Comparison of ENCODE assay signal across 23 mouse cellular contexts in the genomic region with DNA sequence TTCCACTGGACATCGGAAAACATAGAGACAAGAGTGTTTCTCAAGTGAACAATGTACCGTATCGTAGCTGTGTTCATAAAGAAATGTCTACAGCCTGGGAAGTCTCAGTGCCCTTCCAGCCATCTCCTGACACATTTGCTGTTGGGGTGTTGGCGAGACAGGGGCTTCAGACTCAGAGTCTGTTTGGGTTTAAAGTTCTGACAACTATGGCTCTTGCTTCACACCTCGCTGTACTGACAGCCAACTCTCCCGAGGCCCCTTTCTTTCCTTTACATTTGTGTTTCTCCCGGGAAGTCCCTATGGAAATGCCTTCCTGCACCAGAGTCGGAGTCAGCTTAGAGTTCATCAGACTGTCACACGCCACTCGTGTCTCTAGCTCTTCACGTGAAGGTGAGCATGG. TPM values are rescaled to one million over a fixed set of nuclear protein-coding genes. Genes with fewer than 3 reads are reported as not detected.
A peak's percentile ranks its signal among the peaks of the same experiment; 100 is the strongest.
DNase-seq lines count a peak whose midpoint lies in the region; ATAC-seq and TF ChIP-seq lines count a peak whose summit lies in the region.
"Had no signal": no experiment of that assay in that cellular context is flagged by ENCODE, and none has a peak within 500 bp of the region (broad histone marks: within the 10 kb centered on the region; RNA-seq: fewer than 3 reads in every experiment).

No protein-coding gene starts in this region.

- no peak for ATAC-seq in heart, embryonic 13.5 days (ENCODE audit: extremely low read depth, insufficient number of reproducible peaks, low FRiP score, low TSS enrichment)
- ATAC-seq in lung, embryonic 14.5 days (ENCODE audit: insufficient read depth) = no peak
- ATAC-seq in embryonic facial prominence, embryonic 14.5 days (ENCODE audit: low read depth) = no peak
- ATAC-seq in limb, embryonic 13.5 days (ENCODE audit: low FRiP score, low read depth) = no peak
- ATAC-seq: activated CD4-positive, CD25-positive, alpha-beta regulatory T cell, adult 4 months; Patski had no signal

- no peaks in the 10 kb centered on the region for H3K27me3 ChIP-seq in heart, embryonic 13.5 days (replicated peaks)
- H3K27me3 ChIP-seq in lung, embryonic 14.5 days (ENCODE audit: insufficient read depth, low read length) = no peaks in the 10 kb centered on the region
- H3K27me3 ChIP-seq in embryonic facial prominence, embryonic 14.5 days (replicated peaks; ENCODE audit: control insufficient read depth, insufficient read depth, low read length) = no peaks in the 10 kb centered on the region
- H3K27me3 ChIP-seq in limb, embryonic 13.5 days = no peaks in the 10 kb centered on the region
- H3K27me3 ChIP-seq: embryonic facial prominence, embryonic 13.5 days; heart, embryonic 15.5 days; Patski had no signal

- no peak overlapping the region for H3K9ac ChIP-seq in heart, embryonic 13.5 days
- no peak overlapping the region for H3K9ac ChIP-seq in lung, embryonic 14.5 days
- H3K9ac ChIP-seq in embryonic facial prominence, embryonic 14.5 days (ENCODE audit: low read depth, low read length) = no peak overlapping the region
- no peak overlapping the region for H3K9ac ChIP-seq in limb, embryonic 13.5 days
- H3K9ac ChIP-seq: embryonic facial prominence, embryonic 13.5 days; heart, embryonic 15.5 days; hindbrain, embryonic 14.5 days had no signal

- H3K4me3 ChIP-seq in heart, embryonic 13.5 days = no peak overlapping the region
- no peak overlapping the region for H3K4me3 ChIP-seq in lung, embryonic 14.5 days (ENCODE audit: low read depth, low read length)
- no peak overlapping the region for H3K4me3 ChIP-seq in embryonic facial prominence, embryonic 14.5 days (ENCODE audit: low read depth, low read length)
- H3K4me3 ChIP-seq in limb, embryonic 13.5 days = no peak overlapping the region
- H3K4me3 ChIP-seq: embryonic facial prominence, embryonic 13.5 days; erythroblast, embryonic 14.5 days; forebrain, embryonic 10.5 days; gastrocnemius, adult 2 months; heart, embryonic 10.5 days; heart, embryonic 15.5 days; hindbrain, embryonic 10.5 days had no signal

- intact Hi-C loops in heart, postnatal 14 days (cut with DNase I) = no loop called here

- no peak for TF ChIP-seq CTCF in lung, embryonic 14.5 days (IDR thresholded peaks at IDR 0.05; ENCODE audit: low read depth)

- H3K36me3 ChIP-seq in heart, embryonic 13.5 days = no peaks in the 10 kb centered on the region
- H3K36me3 ChIP-seq in lung, embryonic 14.5 days (ENCODE audit: insufficient read depth) = no peaks in the 10 kb centered on the region
- no peaks in the 10 kb centered on the region for H3K36me3 ChIP-seq in embryonic facial prominence, embryonic 14.5 days (ENCODE audit: control insufficient read depth, insufficient read depth, low read length)
- H3K36me3 ChIP-seq in limb, embryonic 13.5 days = no peaks in the 10 kb centered on the region
- H3K36me3 ChIP-seq: embryonic facial prominence, embryonic 13.5 days; heart, embryonic 10.5 days; heart, embryonic 15.5 days had no signal

- H3K27ac ChIP-seq in heart, embryonic 13.5 days (replicated peaks) = 0 out of 2 replicates have a peak overlapping the region, but pooled peaks have one; percentile 4
- H3K27ac ChIP-seq in lung, embryonic 14.5 days (ENCODE audit: low read depth) = no peak overlapping the region
- peak overlapping the region; percentile 28; the same call in 1 of the 2 replicates for H3K27ac ChIP-seq in embryonic facial prominence, embryonic 14.5 days (replicated peaks; ENCODE audit: low read depth, low read length)
- 0 out of 2 replicates have a peak overlapping the region, but pooled peaks have one; percentile 39 for H3K27ac ChIP-seq in limb, embryonic 13.5 days
- H3K27ac ChIP-seq: embryonic facial prominence, embryonic 13.5 days; forebrain, embryonic 10.5 days; gastrocnemius, adult 2 months; heart, embryonic 10.5 days; heart, embryonic 15.5 days; hindbrain, embryonic 10.5 days; hindbrain, embryonic 14.5 days had no signal

- H3K4me1 ChIP-seq in heart, embryonic 13.5 days = peaks cover 20% of the 10 kb centered on the region; the same call in 1 of the 2 replicates
- peaks cover 27% of the 10 kb centered on the region for H3K4me1 ChIP-seq in lung, embryonic 14.5 days (ENCODE audit: insufficient read depth)
- peaks cover 43% of the 10 kb centered on the region for H3K4me1 ChIP-seq in embryonic facial prominence, embryonic 14.5 days (ENCODE audit: control insufficient read depth, insufficient read depth, low read length)
- peaks cover 31% of the 10 kb centered on the region for H3K4me1 ChIP-seq in limb, embryonic 13.5 days
- H3K4me1 ChIP-seq: forebrain, embryonic 10.5 days; hindbrain, embryonic 10.5 days had no signal

- DNase-seq in heart, postnatal 14 days = no peak
- DNase-seq in lung, embryonic 14.5 days = peak; percentile 47
- DNase-seq in lung, postnatal 14 days = no peak
- DNase-seq in embryonic facial prominence, embryonic 14.5 days (ENCODE audit: low spot score) = no peak
- DNase-seq in thymus, postnatal 4 days = no peak
- DNase-seq: adrenal gland, postnatal 14 days; cerebellum, adult 11-12 months; cerebellum, adult 9-10 months; cerebellum, postnatal 36 days; embryo, embryonic 11 days; gastrocnemius, adult 2 months; gastrocnemius, postnatal 25 days had no signal

- no peaks in the 10 kb centered on the region for H3K9me3 ChIP-seq in heart, embryonic 13.5 days
- H3K9me3 ChIP-seq in lung, embryonic 14.5 days (ENCODE audit: low read depth, low read length) = no peaks in the 10 kb centered on the region
- H3K9me3 ChIP-seq in embryonic facial prominence, embryonic 14.5 days (ENCODE audit: control insufficient read depth, low read length) = no peaks in the 10 kb centered on the region
- no peaks in the 10 kb centered on the region for H3K9me3 ChIP-seq in limb, embryonic 13.5 days
- H3K9me3 ChIP-seq: embryonic facial prominence, embryonic 13.5 days; forebrain, embryonic 10.5 days; heart, embryonic 10.5 days; heart, embryonic 15.5 days; hindbrain, embryonic 10.5 days had no signal

- WGBS in heart, embryonic 13.5 days = 46% methylated on average over 11 of the region's 11 CpGs
- WGBS in lung, embryonic 14.5 days = 28% methylated on average over 11 of the region's 11 CpGs
- WGBS in embryonic facial prominence, embryonic 14.5 days = 55% methylated on average over 11 of the region's 11 CpGs
- 66% methylated on average over 11 of the region's 11 CpGs for whole genome bisulfite sequencing in limb, embryonic 13.5 days

- H3K4me2 ChIP-seq in heart, embryonic 13.5 days = no peak overlapping the region
- H3K4me2 ChIP-seq in lung, embryonic 14.5 days = no peak overlapping the region
- no peak overlapping the region for H3K4me2 ChIP-seq in embryonic facial prominence, embryonic 14.5 days (ENCODE audit: low read depth, low read length)
- no peak overlapping the region for H3K4me2 ChIP-seq in limb, embryonic 13.5 days (replicated peaks)
- H3K4me2 ChIP-seq: embryonic facial prominence, embryonic 13.5 days; heart, embryonic 15.5 days; hindbrain, embryonic 14.5 days had no signal

RNA-seq across cellular contexts. Expression of a gene that starts 50.9 kb away (rescaled TPM):
- 0.79 and 1.2 TPM in 2 replicates for polyA plus RNA-seq in heart, embryonic 13.5 days (2015; fragmentation: Nextera tagmentation; extraction: Ambion mirVana)
- total RNA-seq in heart, postnatal 14 days (2021) = under 1 TPM in 1 of 2 experiments, not detected in 1; 0.12 TPM
- polyA plus RNA-seq in lung, embryonic 14.5 days (2014; fragmentation: Nextera tagmentation; extraction: Ambion mirVana) = 0.91 and 1.3 TPM in 2 replicates
- 0.34 and 0.43 TPM in 2 replicates for polyA plus RNA-seq in embryonic facial prominence, embryonic 14.5 days (2014; fragmentation: Nextera tagmentation; extraction: Ambion mirVana)
- polyA plus RNA-seq in limb, embryonic 13.5 days (2015; fragmentation: Nextera tagmentation; extraction: Ambion mirVana) = 0.38 and 0.98 TPM in 2 replicates
- total RNA-seq: gastrocnemius, adult 2 months; gastrocnemius, postnatal 25 days had no signal
- polyA plus RNA-seq: erythroblast, embryonic 14.5 days; Patski had no signal
